Mouse (Mus musculus) forebrain, embryonic 11.5 days (tissue): ENCODE data around the gene Gm10681. TPM values are rescaled to one million over a fixed set of nuclear protein-coding genes. Genes with fewer than 3 reads are reported as not detected.
"Not testable (repeated sequence)": the region's sequence is repeated elsewhere in the genome, so short reads cannot be mapped to it uniquely, and the experiment has no call there.

Experiments used
- ATAC-seq: fragments of 200-750 bp; cut with Nextera tagmentation; replicated peaks from 2 replicates; pipeline ENCODE4 v1.8.0; 2017; ENCODE audit warnings: moderate TSS enrichment; ENCODE audit not compliant: low FRiP score
- DNase-seq: peaks from one replicate; pipeline ENCODE4 v3.0.0-alpha.2; 2017; ENCODE audit warnings: low spot score
- H3K27ac ChIP-seq: fragments of 300-500 bp; sonication (generic); 2 replicates; pipeline ENCODE4 v1.5.1; 2014; ENCODE audit warnings: low read depth, low read length
- H3K27me3 ChIP-seq: fragments of 300-500 bp; sonication (generic); 2 replicates; pipeline ENCODE4 v1.6.1; 2014; ENCODE audit warnings: mild to moderate bottlenecking, low read length, mixed read lengths; ENCODE audit not compliant: control insufficient read depth, insufficient read depth
- H3K36me3 ChIP-seq: fragments of 300-500 bp; sonication (generic); 2 replicates; pipeline ENCODE4 v1.6.1; 2014; ENCODE audit warnings: mild to moderate bottlenecking, low read length, moderate library complexity, mixed read lengths; ENCODE audit not compliant: control insufficient read depth, insufficient read depth
- H3K4me1 ChIP-seq: fragments of 300-500 bp; sonication (generic); replicated peaks from 2 replicates; pipeline ENCODE4 v1.6.1; 2014; ENCODE audit warnings: low read length, mixed read lengths; ENCODE audit not compliant: control insufficient read depth, insufficient read depth
- H3K4me2 ChIP-seq: fragments of 300-500 bp; sonication (generic); 2 replicates; pipeline ENCODE4 v1.6.1; 2014; ENCODE audit warnings: low read depth, mild to moderate bottlenecking, low read length, moderate library complexity, mixed read lengths; ENCODE audit not compliant: severe bottlenecking
- H3K4me3 ChIP-seq: fragments of 300-500 bp; sonication (generic); 2 replicates; pipeline ENCODE4 v1.5.1; 2014; ENCODE audit warnings: low read depth, low read length
- H3K9ac ChIP-seq: fragments of 300-500 bp; sonication (generic); 2 replicates; pipeline ENCODE4 v1.6.1; 2014; ENCODE audit warnings: low read length
- H3K9me3 ChIP-seq: fragments of 300-500 bp; sonication (generic); 2 replicates; pipeline ENCODE4 v1.6.1; 2016; ENCODE audit warnings: low read length, mixed read lengths; ENCODE audit not compliant: control insufficient read depth
- WGBS: fragments of 180-500 bp; shearing (Covaris S2); extraction: QIAGEN DNeasy Blood & Tissue Kit; methylation state at CpG from one replicate; pipeline ENCODE4 v1.1.7; 2014; 5-methylcytosine and 5-hydroxymethylcytosine counted together
- polyA plus RNA-seq: library from polyadenylated mRNA; unstranded; fragments of >200 nt; fragmentation: Nextera tagmentation; extraction: Ambion mirVana; gene quantifications from 2 replicates; pipeline ENCODE4 v1.2.1, GENCODE M21; 2014

Gm10681 gene
- polyA plus RNA-seq = not detected in 2 replicates

GRCm38 (mm10) chr3:98588707-98589106 is at the start of gene Gm10681:
Gene Gm10681 (minus strand): TSS chr3:98588807.
- H3K9me3 ChIP-seq = no peaks in the 10 kb centered on the region
- H3K27me3 ChIP-seq = no peaks in the 10 kb centered on the region
- DNase-seq = no peak
- no peak for ATAC-seq
- H3K4me3 ChIP-seq = no peak within 1 kb of the TSS
- no peaks in the 10 kb centered on the region for H3K36me3 ChIP-seq
- H3K27ac ChIP-seq = no peak within 1 kb of the TSS
- H3K4me2 ChIP-seq = no peak within 1 kb of the TSS
- H3K9ac ChIP-seq = no peak within 1 kb of the TSS
- H3K4me1 ChIP-seq = no peaks in the 10 kb centered on the region

DNA sequence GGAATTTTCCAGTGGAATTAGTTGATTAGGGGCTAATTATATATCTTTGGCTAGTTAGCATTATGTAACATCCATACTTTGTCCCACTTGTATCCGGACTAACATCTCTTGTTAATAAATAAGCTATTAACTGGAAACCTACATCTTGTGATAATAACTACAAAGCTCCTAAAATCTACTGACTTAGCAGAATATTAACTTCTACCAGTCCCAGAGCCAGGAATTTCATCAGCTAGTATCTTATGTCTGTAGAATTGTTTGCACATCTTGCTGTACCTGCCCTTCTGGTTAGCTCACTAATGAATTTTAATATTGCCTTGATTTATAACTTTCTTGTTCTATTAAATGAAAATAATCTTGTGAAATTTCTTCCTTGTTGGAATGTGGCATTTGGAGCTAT is 46.5 kb upstream of the Gm10681 start:
- DNase-seq = no peak
- Histone ChIP-seq H3K4me3 (no peak overlapping the region), H3K27ac (no peak overlapping the region), H3K4me2 (no peak overlapping the region), H3K36me3 (no peaks in the 10 kb centered on the region), H3K9me3 (no peaks in the 10 kb centered on the region), H3K4me1 (no peaks in the 10 kb centered on the region), H3K27me3 (no peaks in the 10 kb centered on the region), H3K9ac (no peak overlapping the region)
- no peak for ATAC-seq
- 88% methylated on average over 1 of the region's 1 CpGs for WGBS

- no peak within 1 kb of the TSS for H3K4me2 ChIP-seq
Observed at GRCm38 (mm10) chr3:98630152-98630551, 41.5 kb upstream of the Gm10681 start, which contains the start of gene Hsd3b5. Gene Hsd3b5 (minus strand): TSS chr3:98630252.

GRCm38 (mm10) chr3:98629633-98630032 is 41.0 kb upstream of the Gm10681 start:
- Histone ChIP-seq H3K27me3 (no peaks in the 10 kb centered on the region), H3K4me1 (no peaks in the 10 kb centered on the region), H3K36me3 (no peaks in the 10 kb centered on the region), H3K9ac (no peak overlapping the region), H3K27ac (no peak overlapping the region), H3K4me3 (no peak overlapping the region), H3K4me2 (no peak overlapping the region), H3K9me3 (no peaks in the 10 kb centered on the region)
- WGBS = 89% methylated on average over 3 of the region's 3 CpGs
- no peak for DNase-seq
- no peak for ATAC-seq

More at GRCm38 (mm10) chr3:98630152-98630551, 41.5 kb upstream of the Gm10681 start, which contains the start of gene Hsd3b5:
- Histone ChIP-seq H3K9ac (no peak within 1 kb of the TSS), H3K4me3 (no peak within 1 kb of the TSS), H3K36me3 (no peaks in the 10 kb centered on the region), H3K27me3 (no peaks in the 10 kb centered on the region), H3K4me1 (no peaks in the 10 kb centered on the region), H3K9me3 (no peaks in the 10 kb centered on the region), H3K27ac (no peak within 1 kb of the TSS)
- DNase-seq (no peak), ATAC-seq (no peak)

DNA sequence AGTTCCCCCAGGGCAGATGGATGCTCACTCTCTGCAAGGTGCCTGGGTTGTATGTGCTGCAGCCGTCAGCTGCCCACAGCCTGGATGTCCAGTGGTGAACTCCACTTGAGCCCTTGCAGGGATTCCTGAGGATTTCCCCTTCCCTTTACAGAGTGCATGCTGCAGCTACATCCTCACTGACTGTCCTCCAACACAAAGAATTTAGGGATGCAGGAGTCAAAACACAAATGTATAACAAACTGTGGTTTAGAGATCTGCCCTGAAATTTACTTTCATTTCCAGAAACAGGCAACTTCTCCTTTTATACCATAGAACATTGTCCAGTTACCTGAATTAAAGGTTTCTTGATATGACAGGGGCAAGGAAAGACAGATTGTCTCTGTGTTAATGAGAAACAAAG is 28.2 kb upstream of the Gm10681 start:
- WGBS = 68% methylated on average over 1 of the region's 1 CpGs
- not testable (repeated sequence) for H3K4me3 ChIP-seq, H3K36me3 ChIP-seq, H3K4me1 ChIP-seq, H3K4me2 ChIP-seq, DNase-seq, H3K9ac ChIP-seq, H3K27me3 ChIP-seq, H3K27ac ChIP-seq, ATAC-seq, H3K9me3 ChIP-seq

DNA sequence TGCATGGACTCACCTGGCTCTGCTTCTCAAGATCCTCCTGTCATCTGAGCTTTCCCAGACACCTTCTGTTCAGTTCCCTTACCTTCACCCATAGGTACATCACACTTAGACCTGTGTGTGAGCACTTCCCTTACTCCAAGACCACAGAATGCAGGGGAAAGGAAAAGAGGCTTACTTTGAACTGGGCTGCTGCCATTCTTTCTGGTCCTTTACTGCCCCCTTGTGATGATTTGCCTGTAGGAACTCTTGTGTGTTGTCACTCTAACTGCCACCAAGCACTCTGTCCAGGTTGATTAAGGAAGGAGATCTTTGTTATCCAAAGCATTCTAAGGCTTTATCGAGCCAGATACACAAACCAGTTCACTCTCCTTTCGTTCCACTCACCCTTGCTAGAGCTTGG is 27.6 kb upstream of the Gm10681 start:
- H3K9ac ChIP-seq, DNase-seq, H3K36me3 ChIP-seq, H3K9me3 ChIP-seq, H3K4me3 ChIP-seq, H3K4me1 ChIP-seq, H3K27me3 ChIP-seq, H3K4me2 ChIP-seq, H3K27ac ChIP-seq: not testable (repeated sequence)
- 37% methylated on average over 2 of the region's 2 CpGs for WGBS
- ATAC-seq = peak; percentile 65

GRCm38 (mm10) chr3:98614406-98614927 is 25.9 kb upstream of the Gm10681 start:
- not testable (repeated sequence) for H3K27me3 ChIP-seq, H3K9ac ChIP-seq, H3K27ac ChIP-seq, H3K4me1 ChIP-seq, H3K4me3 ChIP-seq, DNase-seq, H3K4me2 ChIP-seq, H3K36me3 ChIP-seq, ATAC-seq, H3K9me3 ChIP-seq
- 72% methylated on average over 2 of the region's 2 CpGs for WGBS

GRCm38 (mm10) chr3:98613963-98614362 is 25.4 kb upstream of the Gm10681 start:
- Histone ChIP-seq H3K4me2 (no peak overlapping the region), H3K27me3 (no peaks in the 10 kb centered on the region), H3K9me3 (no peaks in the 10 kb centered on the region), H3K27ac (no peak overlapping the region), H3K4me1 (no peaks in the 10 kb centered on the region), H3K9ac (no peak overlapping the region), H3K4me3 (no peak overlapping the region), H3K36me3 (no peaks in the 10 kb centered on the region)
- DNase-seq (no peak), ATAC-seq (no peak)

- not testable (repeated sequence) for ATAC-seq, H3K27me3 ChIP-seq, H3K4me2 ChIP-seq, H3K27ac ChIP-seq, H3K36me3 ChIP-seq, H3K4me3 ChIP-seq, H3K4me1 ChIP-seq, H3K9me3 ChIP-seq, H3K9ac ChIP-seq, DNase-seq
Observed at GRCm38 (mm10) chr3:98613540-98613939, 24.9 kb upstream of the Gm10681 start.
